Mouse (Mus musculus) limb, embryonic 13.5 days (tissue): ENCODE results near the gene Bag6. TPM values are rescaled to one million over a fixed set of nuclear protein-coding genes. Genes with fewer than 3 reads are reported as not detected.

Experiments used
- ATAC-seq: fragments of 200-750 bp; cut with Nextera tagmentation; 2 replicates; pipeline ENCODE4 v1.8.0; 2017; ENCODE audit warnings: low read depth, moderate number of reproducible peaks, moderate TSS enrichment; ENCODE audit not compliant: low FRiP score
- H3K27ac ChIP-seq: fragments of 300-500 bp; sonication (generic); 2 replicates; pipeline ENCODE4 v1.5.1; 2015; ENCODE audit warnings: inconsistent platforms, mild to moderate bottlenecking, moderate library complexity
- H3K27me3 ChIP-seq: fragments of 300-500 bp; sonication (generic); 2 replicates; pipeline ENCODE4 v1.6.1; 2015; ENCODE audit warnings: mild to moderate bottlenecking, inconsistent platforms
- H3K36me3 ChIP-seq: fragments of 300-500 bp; sonication (generic); 2 replicates; pipeline ENCODE4 v1.6.1; 2015; ENCODE audit warnings: inconsistent platforms, mild to moderate bottlenecking, moderate library complexity
- H3K4me1 ChIP-seq: fragments of 300-500 bp; sonication (generic); 2 replicates; pipeline ENCODE4 v1.6.1; 2015; ENCODE audit warnings: inconsistent platforms
- H3K4me2 ChIP-seq: fragments of 300-500 bp; sonication (generic); replicated peaks from 2 replicates; pipeline ENCODE4 v1.6.1; 2015; ENCODE audit warnings: inconsistent platforms, mild to moderate bottlenecking, moderate library complexity
- H3K4me3 ChIP-seq: fragments of 300-500 bp; sonication (generic); 2 replicates; pipeline ENCODE4 v1.5.1; 2015; ENCODE audit warnings: moderate library complexity, mild to moderate bottlenecking, inconsistent platforms
- H3K9ac ChIP-seq: fragments of 300-500 bp; sonication (generic); 2 replicates; pipeline ENCODE4 v1.6.1; 2015; ENCODE audit warnings: mild to moderate bottlenecking, inconsistent platforms
- H3K9me3 ChIP-seq: fragments of 300-500 bp; sonication (generic); 2 replicates; pipeline ENCODE4 v1.6.1; 2016; ENCODE audit warnings: inconsistent platforms
- WGBS: fragments of 180-500 bp; shearing (Covaris S2); methylation state at CpG from one replicate; pipeline ENCODE4 v1.1.7; 2015; 5-methylcytosine and 5-hydroxymethylcytosine counted together
- polyA plus RNA-seq: library from polyadenylated mRNA; unstranded; fragments of >200 nt; fragmentation: Nextera tagmentation; extraction: Ambion mirVana; gene quantifications from 2 replicates; pipeline ENCODE4 v1.2.1, GENCODE M21; 2015

Bag6 gene
- polyA plus RNA-seq, 1 experiment from 2014 or later, result 66.7 TPM

DNA sequence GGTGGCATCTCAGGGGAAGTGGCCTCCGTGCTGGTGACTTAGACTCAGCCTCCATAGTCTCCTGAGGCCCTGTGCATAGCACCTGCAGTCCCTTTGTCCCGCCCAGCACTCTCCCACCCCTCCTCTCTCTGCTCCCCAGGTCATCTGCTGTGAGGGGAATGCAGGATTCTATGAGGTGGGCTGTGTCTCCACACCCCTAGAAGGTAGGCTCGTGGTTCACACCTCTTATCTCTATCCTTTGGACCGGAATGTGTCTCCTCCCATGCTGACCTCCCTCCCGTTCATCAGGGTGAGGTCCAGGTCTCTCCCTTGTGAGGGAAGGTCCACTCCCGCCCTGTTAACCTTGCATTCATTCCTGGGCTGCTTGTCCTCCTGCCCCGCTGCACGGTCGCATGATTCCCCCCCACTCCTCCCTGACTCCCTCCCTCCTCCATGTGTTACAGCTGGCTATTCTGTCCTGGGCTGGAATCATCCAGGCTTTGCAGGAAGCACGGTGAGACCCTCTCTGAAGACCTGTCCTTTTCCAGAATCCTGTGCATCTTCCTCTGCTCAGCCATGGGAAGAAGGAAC, 34.7 kb upstream of the Bag6 start:
- Histone ChIP-seq H3K27ac (no peak overlapping the region), H3K27me3 (no peaks in the 10 kb centered on the region), H3K4me1 (no peaks in the 10 kb centered on the region), H3K9ac (no peak overlapping the region), H3K36me3 (peaks cover 91% of the 10 kb centered on the region), H3K4me3 (no peak overlapping the region), H3K4me2 (no peak overlapping the region), H3K9me3 (no peaks in the 10 kb centered on the region)
- 82% methylated on average over 10 of the region's 10 CpGs for WGBS
- no peak for ATAC-seq

DNA sequence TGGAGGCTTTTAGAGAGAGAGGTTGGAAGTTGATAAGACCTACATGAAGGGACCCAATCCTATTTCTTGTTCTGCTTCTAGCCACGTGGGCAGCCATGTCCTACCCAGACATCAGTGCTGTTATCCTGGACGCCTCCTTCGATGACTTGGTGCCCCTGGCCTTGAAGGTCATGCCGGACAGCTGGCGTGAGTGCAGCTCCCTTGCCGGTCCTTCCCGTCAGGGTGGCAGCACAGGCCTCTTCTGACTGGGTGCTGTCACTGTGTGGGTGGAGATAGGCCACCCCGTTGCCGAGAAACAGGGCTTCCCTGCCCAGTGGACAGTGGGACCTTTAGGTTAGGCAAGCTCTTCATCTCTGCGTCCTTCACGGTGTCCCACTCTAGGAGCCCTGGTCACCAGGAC, 33.8 kb upstream of the Bag6 start:
- no peaks in the 10 kb centered on the region for H3K27me3 ChIP-seq

DNA sequence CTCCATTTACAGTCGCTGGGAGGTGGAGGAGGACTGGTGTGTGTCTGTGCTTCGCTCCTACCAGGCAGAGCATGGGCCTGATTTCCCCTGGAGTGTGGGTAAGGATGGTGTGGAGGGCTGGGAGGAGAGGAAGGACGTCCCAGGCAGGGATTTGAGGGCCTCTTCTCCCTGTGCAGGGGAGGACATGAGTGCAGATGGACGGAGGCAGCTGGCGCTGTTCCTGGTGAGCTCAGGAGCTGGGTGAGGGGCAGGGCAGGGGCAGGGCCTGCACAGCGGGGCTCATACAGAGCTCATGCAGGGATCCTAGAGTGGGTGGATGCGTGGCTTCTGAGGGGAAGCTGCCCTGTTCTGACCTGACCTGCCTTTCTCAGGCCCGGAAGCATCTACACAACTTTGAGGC, 32.7 kb upstream of the Bag6 start:
- H3K4me3 ChIP-seq, result no peak overlapping the region
- no peak overlapping the region for H3K27ac ChIP-seq
- 70% methylated on average over 8 of the region's 8 CpGs for WGBS
- H3K36me3 ChIP-seq, result peaks cover 71% of the 10 kb centered on the region
- H3K4me2 ChIP-seq, result no peak overlapping the region
- ATAC-seq, result peak; percentile 55; the same call in 1 of the 2 replicates
- H3K9ac ChIP-seq, result no peak overlapping the region
- H3K4me1 ChIP-seq, result no peaks in the 10 kb centered on the region; the same call in 1 of the 2 replicates
- no peaks in the 10 kb centered on the region for H3K27me3 ChIP-seq
- H3K9me3 ChIP-seq, result no peaks in the 10 kb centered on the region

More for the DNA sequence above, 33.8 kb upstream of the Bag6 start:
- Histone ChIP-seq H3K4me3 (no peak overlapping the region), H3K27ac (no peak overlapping the region), H3K4me1 (no peaks in the 10 kb centered on the region; the same call in 1 of the 2 replicates), H3K36me3 (peaks cover 82% of the 10 kb centered on the region), H3K9ac (no peak overlapping the region; the same call in 1 of the 2 replicates), H3K4me2 (no peak overlapping the region), H3K9me3 (no peaks in the 10 kb centered on the region)
- no peak for ATAC-seq
- 90% methylated on average over 11 of the region's 11 CpGs for WGBS

DNA sequence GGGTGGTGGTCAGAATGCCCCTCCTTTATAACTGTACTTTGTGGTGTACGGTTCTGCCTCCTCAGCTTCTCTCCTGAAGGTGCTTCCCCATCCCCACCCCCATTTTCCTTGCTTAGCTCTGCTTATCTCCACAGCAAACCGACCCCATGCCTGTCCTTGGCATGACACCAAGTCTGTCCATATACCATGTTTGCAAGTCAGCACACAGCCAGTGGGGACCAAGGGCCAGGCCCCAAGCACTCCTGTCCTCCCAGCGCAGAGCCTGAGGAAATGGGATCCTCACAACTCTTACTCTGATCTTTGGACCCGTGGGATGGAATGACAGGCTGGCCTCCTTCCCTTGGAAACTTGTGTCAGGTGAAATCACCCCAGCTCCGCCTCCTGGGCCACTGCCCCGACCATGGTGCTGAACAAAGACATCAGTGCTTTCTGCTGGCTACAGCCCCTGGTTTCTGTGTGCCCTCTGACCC, 31.7 kb upstream of the Bag6 start:
- Histone ChIP-seq H3K4me1 (no peaks in the 10 kb centered on the region; the same call in 1 of the 2 replicates), H3K27ac (no peak overlapping the region), H3K4me3 (no peak overlapping the region), H3K36me3 (peaks cover 61% of the 10 kb centered on the region), H3K9me3 (no peaks in the 10 kb centered on the region), H3K9ac (no peak overlapping the region), H3K4me2 (no peak overlapping the region), H3K27me3 (no peaks in the 10 kb centered on the region)
- ATAC-seq, result no peak
- WGBS, result 74% methylated on average over 6 of the region's 6 CpGs

DNA sequence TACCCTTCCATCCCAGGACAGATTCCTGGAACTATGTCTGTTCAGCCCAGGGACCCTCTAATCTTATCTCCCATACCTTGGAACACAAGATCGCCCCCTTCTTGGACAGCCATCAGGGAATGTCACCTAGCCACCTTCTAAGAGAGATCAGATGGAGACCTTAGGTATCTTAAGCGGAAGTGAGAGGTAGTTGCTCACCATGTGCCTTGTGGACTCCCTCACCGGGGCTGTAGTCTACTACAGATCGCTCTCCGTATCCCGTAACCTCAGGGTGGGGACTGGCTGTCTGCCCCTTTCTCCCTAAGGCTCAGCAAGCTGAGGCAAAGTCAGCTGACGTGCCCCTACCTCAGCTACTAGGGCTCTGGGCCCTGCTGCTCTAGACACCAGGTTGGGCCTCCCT, 30.9 kb upstream of the Bag6 start:
- WGBS, result 89% methylated on average over 7 of the region's 7 CpGs

DNA sequence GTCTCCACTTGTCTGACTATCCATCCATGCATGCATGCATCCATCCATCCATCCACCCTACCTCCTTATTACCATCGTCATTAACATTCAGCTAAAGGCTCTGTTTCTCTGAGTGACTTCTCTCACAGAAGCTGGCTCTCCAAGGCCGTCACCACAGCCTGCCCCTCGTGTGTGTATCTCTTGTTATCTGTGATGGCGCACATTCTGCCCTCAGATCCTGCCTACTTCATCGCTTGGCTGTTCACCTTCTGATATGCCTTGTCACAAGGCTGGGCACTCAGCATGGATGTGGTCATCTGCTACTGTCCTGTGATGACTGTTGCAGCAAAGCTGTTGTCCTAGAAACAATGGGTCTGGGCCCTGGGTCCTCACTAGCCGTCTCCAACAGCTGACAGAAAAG, 30.2 kb upstream of the Bag6 start:
- ATAC-seq, result no peak
- 81% methylated on average over 6 of the region's 6 CpGs for WGBS
- no peaks in the 10 kb centered on the region for H3K9me3 ChIP-seq
- H3K36me3 ChIP-seq, result peaks cover 46% of the 10 kb centered on the region
- no peak overlapping the region for H3K4me3 ChIP-seq
- H3K27me3 ChIP-seq, result no peaks in the 10 kb centered on the region
- H3K27ac ChIP-seq, result no peak overlapping the region; the same call in 1 of the 2 replicates
- H3K4me2 ChIP-seq, result no peak overlapping the region
- peak overlapping the region; percentile 31; the same call in 1 of the 2 replicates for H3K9ac ChIP-seq
- no peaks in the 10 kb centered on the region; the same call in 1 of the 2 replicates for H3K4me1 ChIP-seq

More for the DNA sequence above, 30.9 kb upstream of the Bag6 start:
- no peak overlapping the region for H3K4me3 ChIP-seq
- no peak overlapping the region for H3K27ac ChIP-seq
- peaks cover 53% of the 10 kb centered on the region for H3K36me3 ChIP-seq
- no peaks in the 10 kb centered on the region for H3K27me3 ChIP-seq
- no peaks in the 10 kb centered on the region; the same call in 1 of the 2 replicates for H3K4me1 ChIP-seq
- no peaks in the 10 kb centered on the region for H3K9me3 ChIP-seq
- ATAC-seq, result no peak
- H3K9ac ChIP-seq, result no peak overlapping the region
- H3K4me2 ChIP-seq, result no peak overlapping the region

DNA sequence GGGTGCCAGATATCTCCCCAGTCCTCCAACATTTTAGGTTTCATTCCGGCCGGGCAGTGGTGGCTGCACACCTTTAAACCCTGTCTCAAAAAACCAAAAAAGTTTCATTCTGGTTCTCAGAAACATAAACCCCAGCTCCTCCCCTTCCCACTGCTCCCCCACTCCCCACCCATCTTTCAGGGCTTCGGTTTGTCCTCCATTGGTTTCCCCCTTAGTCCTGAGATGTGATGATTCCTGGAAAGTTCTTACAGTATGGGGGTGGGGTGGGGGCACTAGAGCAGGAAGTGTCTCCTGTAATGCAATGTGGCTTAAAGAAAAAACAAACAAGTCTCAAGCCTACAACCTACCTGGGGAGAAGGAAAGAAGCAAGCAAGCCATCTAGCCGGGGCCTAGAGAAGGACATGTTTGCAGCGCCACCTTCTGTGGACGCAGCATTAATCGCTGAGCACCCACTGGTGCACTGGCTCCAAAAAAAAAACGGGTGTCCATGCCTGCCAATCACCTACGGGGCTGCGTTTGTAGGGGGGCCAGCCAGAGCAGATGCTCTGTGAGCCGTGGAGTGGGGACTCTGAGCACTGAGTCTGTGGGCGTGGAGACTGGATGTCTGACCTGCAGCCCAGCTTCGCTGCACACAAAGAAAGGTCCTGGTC, 29.1 kb upstream of the Bag6 start:
- H3K4me2 ChIP-seq, result peak overlapping the region; percentile 32; the same call in 1 of the 2 replicates
- 28% methylated on average over 13 of the region's 13 CpGs for WGBS
- no peak for ATAC-seq

DNA sequence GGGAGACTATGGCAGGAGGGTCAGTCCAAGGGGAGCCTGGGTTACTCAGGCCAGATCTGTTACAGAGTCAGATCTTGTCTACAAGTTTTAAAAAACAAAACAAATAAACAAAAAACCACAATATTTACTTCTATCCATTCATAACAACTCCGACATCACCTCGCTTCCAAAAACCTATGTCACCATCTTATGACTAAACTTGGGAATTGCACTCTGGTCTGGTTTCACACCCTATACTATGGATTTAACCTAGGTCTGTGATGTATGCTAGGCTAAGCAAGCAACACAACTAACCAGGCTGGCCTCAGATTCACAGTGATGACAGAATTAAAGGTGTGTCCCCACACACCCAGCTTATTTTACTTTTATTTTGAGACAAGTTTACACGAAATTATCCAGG, 28.5 kb upstream of the Bag6 start:
- no peaks in the 10 kb centered on the region for H3K9me3 ChIP-seq
- 72% methylated on average over 3 of the region's 3 CpGs for WGBS
- H3K27ac ChIP-seq, result no peak overlapping the region
- H3K36me3 ChIP-seq, result peaks cover 29% of the 10 kb centered on the region
- no peaks in the 10 kb centered on the region; the same call in 1 of the 2 replicates for H3K4me1 ChIP-seq
- H3K27me3 ChIP-seq, result no peaks in the 10 kb centered on the region
- H3K4me3 ChIP-seq, result no peak overlapping the region
- no peak for ATAC-seq
- no peak overlapping the region for H3K4me2 ChIP-seq
- no peak overlapping the region for H3K9ac ChIP-seq

More for the DNA sequence above, 29.1 kb upstream of the Bag6 start:
- Histone ChIP-seq H3K27ac (no peak overlapping the region), H3K9me3 (no peaks in the 10 kb centered on the region), H3K4me1 (no peaks in the 10 kb centered on the region; the same call in 1 of the 2 replicates), H3K36me3 (peaks cover 35% of the 10 kb centered on the region), H3K27me3 (no peaks in the 10 kb centered on the region), H3K9ac (no peak overlapping the region; the same call in 1 of the 2 replicates), H3K4me3 (no peak overlapping the region)

DNA sequence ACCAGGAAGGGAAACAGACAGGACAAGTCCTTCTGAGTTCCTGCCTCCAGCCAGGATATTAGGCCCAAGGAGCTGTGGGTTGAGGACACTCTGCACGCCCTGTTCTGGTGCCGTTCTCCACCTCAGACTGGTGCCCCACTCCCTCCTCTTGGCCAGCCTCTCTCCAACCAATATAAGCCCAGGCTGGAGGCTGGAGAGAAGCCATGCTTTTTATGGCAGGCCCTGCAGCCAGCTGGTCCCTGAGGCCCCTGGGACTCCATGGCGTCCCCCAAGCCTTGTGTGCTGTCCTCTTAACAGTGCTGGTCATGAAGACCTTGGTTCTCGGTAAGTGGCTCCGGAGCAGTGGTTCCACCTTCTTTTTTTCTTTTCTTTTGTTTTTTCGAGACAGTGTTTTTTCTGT, 26.9 kb upstream of the Bag6 start, which contains the start of gene Ly6g5c:
Gene Ly6g5c, plus strand, starts transcription at position 183 of the 400 bp plus-strand sequence.
- Histone ChIP-seq H3K27me3 (no peaks in the 10 kb centered on the region), H3K9me3 (no peaks in the 10 kb centered on the region), H3K4me3 (no peak within 1 kb of the TSS), H3K4me1 (no peaks in the 10 kb centered on the region; the same call in 1 of the 2 replicates), H3K9ac (no peak within 1 kb of the TSS), H3K36me3 (peaks cover 13% of the 10 kb centered on the region), H3K4me2 (no peak within 1 kb of the TSS), H3K27ac (no peak within 1 kb of the TSS)
- WGBS, result 76% methylated on average over 6 of the region's 6 CpGs
- no peak for ATAC-seq

DNA sequence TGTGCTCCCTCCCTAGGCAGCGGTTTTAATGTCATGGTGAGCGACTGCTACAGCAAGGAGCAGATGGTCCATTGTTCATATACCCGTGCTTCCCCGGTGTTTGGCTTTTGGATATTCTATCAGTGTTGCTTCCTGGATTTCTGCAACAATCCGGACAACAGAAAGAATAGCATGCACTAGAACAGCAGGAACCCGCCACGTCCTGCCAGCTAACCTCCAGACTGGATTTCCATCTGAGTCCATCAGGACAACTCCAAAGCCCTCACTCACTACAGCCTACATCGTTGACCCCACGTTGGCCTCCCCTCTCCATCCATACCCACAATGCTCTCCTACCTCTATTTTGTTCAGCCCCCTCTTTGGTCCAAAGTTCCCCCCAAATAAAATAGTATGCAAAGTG, 23.2 kb upstream of the Bag6 start:
- no peaks in the 10 kb centered on the region for H3K4me1 ChIP-seq
- H3K4me3 ChIP-seq, result no peak overlapping the region
- peaks cover 25% of the 10 kb centered on the region for H3K36me3 ChIP-seq
- 80% methylated on average over 9 of the region's 9 CpGs for WGBS
- no peak overlapping the region for H3K9ac ChIP-seq
- H3K27me3 ChIP-seq, result no peaks in the 10 kb centered on the region
- no peaks in the 10 kb centered on the region for H3K9me3 ChIP-seq
- no peak overlapping the region for H3K27ac ChIP-seq
- H3K4me2 ChIP-seq, result no peak overlapping the region
- ATAC-seq, result no peak

DNA sequence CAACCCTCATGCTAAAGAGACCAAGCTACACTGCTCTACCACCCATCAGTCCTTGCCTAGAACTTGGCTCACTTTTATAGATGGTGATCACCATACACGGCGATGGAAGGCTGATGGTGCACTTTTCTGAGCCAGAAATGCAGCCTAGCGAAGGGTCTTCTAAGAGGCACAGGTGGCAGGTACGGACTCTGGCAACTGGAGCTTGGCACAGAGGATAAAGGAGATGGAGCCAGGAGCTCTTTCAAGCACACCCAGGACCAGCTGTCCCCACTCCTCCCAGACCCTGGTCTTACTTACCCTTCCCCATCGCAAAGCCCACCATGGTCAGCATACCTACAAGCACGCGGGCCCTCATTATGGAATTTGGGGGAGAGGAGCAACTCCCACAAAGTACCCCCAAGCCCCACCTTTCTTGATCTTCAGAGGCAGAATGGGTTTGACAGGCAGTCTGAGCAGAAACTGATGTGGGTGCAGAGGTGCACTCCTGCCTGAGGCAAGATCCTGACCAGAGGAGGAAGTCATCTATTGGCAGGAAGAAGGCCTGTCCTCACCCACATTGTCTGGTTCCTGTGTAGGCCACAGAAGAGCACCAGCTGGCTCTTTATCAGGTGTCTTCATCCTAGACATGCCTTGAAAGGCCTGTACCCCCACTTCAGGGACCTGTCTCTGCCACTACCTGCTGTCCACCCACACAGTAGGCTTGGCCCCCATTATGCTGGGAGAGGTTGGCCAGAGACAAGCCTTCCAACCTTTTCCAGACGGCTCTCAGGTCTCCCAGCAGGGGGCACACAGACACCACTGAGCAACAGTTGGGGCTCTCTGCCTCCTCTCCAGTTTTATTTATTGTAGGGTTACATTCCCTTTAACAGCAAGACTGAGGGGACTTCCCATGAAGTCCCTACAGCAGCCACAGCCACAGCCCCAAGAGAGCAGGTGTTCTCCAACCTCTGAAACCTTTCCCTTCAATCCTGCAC, 19.6 kb upstream of the Bag6 start, which contains the start of gene Ly6g5b:
Gene Ly6g5b, minus strand, starts transcription at position 383 of the 974 bp plus-strand sequence.
- Histone ChIP-seq H3K36me3 (peaks cover 47% of the 10 kb centered on the region), H3K4me2 (no peak within 1 kb of the TSS), H3K4me1 (peaks cover 9% of the 10 kb centered on the region), H3K4me3 (no peak within 1 kb of the TSS), H3K9me3 (no peaks in the 10 kb centered on the region), H3K27ac (no peak within 1 kb of the TSS), H3K27me3 (no peaks in the 10 kb centered on the region), H3K9ac (no peak within 1 kb of the TSS)
- 81% methylated on average over 8 of the region's 8 CpGs for WGBS
- no peak for ATAC-seq
